Mouse (Mus musculus) E14TG2a.4 (cell line): ENCODE measurements around the gene Smim8.
"Not testable (repeated sequence)": the region's sequence is repeated elsewhere in the genome, so short reads cannot be mapped to it uniquely, and the experiment has no call there.

Source experiments
- H3K27me3 ChIP-seq: 2 replicates; pipeline ENCODE4 v1.6.1; 2014; ENCODE audit warnings: low read length, control low read depth; ENCODE audit not compliant: insufficient read depth
- H3K36me3 ChIP-seq: 2 replicates; pipeline ENCODE4 v1.6.1; 2014; ENCODE audit warnings: low read length, control low read depth; ENCODE audit not compliant: insufficient read depth
- H3K4me1 ChIP-seq: replicated peaks from 2 replicates; pipeline ENCODE4 v1.6.1; 2014; ENCODE audit warnings: low read depth, low read length, control low read depth
- H3K4me3 ChIP-seq: replicated peaks from 2 replicates; pipeline ENCODE4 v1.5.1; 2014; ENCODE audit warnings: mild to moderate bottlenecking, low read length
- H3K9me3 ChIP-seq: 2 replicates; pipeline ENCODE4 v1.6.1; 2014; ENCODE audit warnings: low read length, control low read depth
- CTCF ChIP-seq: conservative IDR thresholded peaks from 2 replicates; pipeline ENCODE4 v1.5.1; 2014; ENCODE audit warnings: low read length
- NANOG ChIP-seq: IDR thresholded peaks from 2 replicates; pipeline ENCODE4 v1.6.1; 2014; ENCODE audit warnings: borderline replicate concordance, low read length, mixed read lengths
- POU5F1 ChIP-seq: IDR thresholded peaks from 2 replicates; pipeline ENCODE4 v1.6.1; 2014; ENCODE audit warnings: low read length, borderline replicate concordance

Gene Smim8

DNA sequence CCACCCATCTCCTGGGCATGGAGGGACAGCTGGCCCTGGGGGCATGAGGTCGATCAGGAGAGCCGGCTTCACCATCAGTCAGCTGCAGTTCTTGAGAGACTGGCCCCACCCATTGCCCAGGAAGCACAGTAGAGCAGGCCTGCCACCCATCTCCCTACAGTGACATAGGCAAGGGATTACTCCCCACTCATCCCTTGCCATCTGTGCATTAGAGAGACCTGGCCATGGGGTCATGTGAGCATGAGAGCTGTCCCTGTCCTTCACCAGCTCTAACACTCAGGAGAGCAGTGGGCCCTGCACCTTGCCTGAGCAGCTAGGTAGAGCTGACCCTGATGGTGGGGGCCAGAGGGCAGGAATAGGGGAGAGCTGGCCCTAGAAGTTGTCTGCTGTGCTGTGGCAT lies 7.4 kb upstream of the Smim8 start:
- no peaks in the 10 kb centered on the region for H3K27me3 ChIP-seq
- 0 out of 2 replicates have a peak, but pooled peaks cover 2% of the 10 kb centered on the region for H3K9me3 ChIP-seq
- no peaks in the 10 kb centered on the region for H3K36me3 ChIP-seq
- no peak overlapping the region for H3K4me3 ChIP-seq
- H3K4me1 ChIP-seq: peaks cover 20% of the 10 kb centered on the region
- no peak for TF ChIP-seq CTCF
- no peak for TF ChIP-seq NANOG
- no peak for TF ChIP-seq POU5F1

GRCm38 (mm10) chr4:34784865-34785264 lies 6.6 kb upstream of the Smim8 start:
- Histone ChIP-seq H3K9me3 (0 out of 2 replicates have a peak, but pooled peaks cover 2% of the 10 kb centered on the region), H3K4me3 (no peak overlapping the region), H3K27me3 (no peaks in the 10 kb centered on the region), H3K4me1 (peaks cover 20% of the 10 kb centered on the region), H3K36me3 (no peaks in the 10 kb centered on the region)
- peak; percentile 86 for TF ChIP-seq CTCF
- TF ChIP-seq POU5F1: no peak

DNA sequence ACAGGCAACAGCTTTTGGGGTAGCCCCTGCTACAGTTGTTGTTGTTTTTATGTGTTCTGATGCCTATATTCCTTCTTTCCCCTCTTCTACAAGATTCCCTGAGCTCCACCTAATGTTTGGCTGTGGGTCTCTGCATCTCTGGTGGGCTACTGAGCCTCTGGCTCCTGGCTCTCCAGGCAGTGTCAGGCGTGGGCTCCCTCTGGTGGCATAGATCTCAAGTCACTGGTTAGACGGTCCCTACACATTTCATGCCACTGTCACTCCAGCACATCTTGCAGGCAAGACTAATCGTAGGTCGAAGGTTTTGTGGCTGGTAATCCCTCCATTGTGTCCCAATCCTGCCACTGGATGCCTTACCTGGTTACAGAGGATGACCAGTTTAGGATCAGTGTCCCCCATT lies 4.5 kb upstream of the Smim8 start:
- no peaks in the 10 kb centered on the region for H3K36me3 ChIP-seq
- peaks cover 20% of the 10 kb centered on the region for H3K4me1 ChIP-seq
- H3K27me3 ChIP-seq: no peaks in the 10 kb centered on the region
- H3K9me3 ChIP-seq: 0 out of 2 replicates have a peak, but pooled peaks cover 2% of the 10 kb centered on the region
- H3K4me3 ChIP-seq: no peak overlapping the region
- TF ChIP-seq POU5F1 (no peak), NANOG (no peak), CTCF (peak; percentile 32)

DNA sequence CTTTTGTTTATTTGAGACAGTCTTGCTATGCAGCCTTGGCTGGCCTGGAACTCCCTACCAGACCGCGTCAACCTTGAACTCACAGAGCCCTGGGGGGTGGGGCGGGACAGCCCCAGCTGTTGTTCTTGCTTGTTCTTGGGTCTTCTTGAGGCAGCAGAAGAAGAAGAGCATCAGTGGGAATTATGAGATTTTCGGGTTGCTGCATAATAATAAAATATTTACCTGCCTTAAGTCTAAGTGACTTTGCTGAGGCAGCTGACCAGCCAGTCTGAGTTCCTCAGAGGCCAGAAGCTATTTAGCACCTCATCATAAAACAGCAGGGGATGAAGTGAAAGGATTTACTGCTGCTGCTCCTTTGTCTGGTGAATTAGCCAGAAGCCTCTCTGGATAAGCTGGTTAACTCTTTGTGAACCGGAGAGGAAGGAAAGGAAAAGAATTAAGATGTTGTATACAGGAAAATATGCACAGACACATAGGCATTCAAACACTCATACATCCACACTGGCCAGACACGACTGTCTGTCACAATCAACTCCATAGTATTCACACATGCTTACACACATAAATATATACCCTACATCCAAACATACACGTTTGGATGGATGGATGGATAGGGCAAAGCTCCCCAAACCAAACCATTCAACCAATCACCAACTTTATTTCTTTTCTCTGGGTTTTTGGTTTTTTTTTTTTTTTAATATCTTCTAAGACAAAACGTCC lies 6.4 kb downstream of the Smim8 start:
- H3K9me3 ChIP-seq: no peaks in the 10 kb centered on the region
- peaks cover 45% of the 10 kb centered on the region for H3K4me1 ChIP-seq
- peak; percentile 98 for TF ChIP-seq NANOG
- no peak for TF ChIP-seq CTCF
- H3K4me3 ChIP-seq: 0 out of 2 replicates have a peak overlapping the region, but pooled peaks have one; percentile 7
- no peaks in the 10 kb centered on the region for H3K27me3 ChIP-seq
- peaks cover 19% of the 10 kb centered on the region; the same call in 1 of the 2 replicates for H3K36me3 ChIP-seq

- H3K36me3 ChIP-seq: no peaks in the 10 kb centered on the region
- no peaks in the 10 kb centered on the region for H3K9me3 ChIP-seq
- no peaks in the 10 kb centered on the region for H3K27me3 ChIP-seq
- no peak for TF ChIP-seq CTCF
- TF ChIP-seq POU5F1: no peak
- no peaks in the 10 kb centered on the region for H3K4me1 ChIP-seq
- H3K4me3 ChIP-seq: no peak within 1 kb of the TSS
Observed at GRCm38 (mm10) chr4:34756163-34756562, 22.1 kb downstream of the Smim8 start, which contains the start of gene Gm136. Gene Gm136 (minus strand): TSS chr4:34756263.

GRCm38 (mm10) chr4:34749236-34749635 lies 29.0 kb downstream of the Smim8 start:
- H3K9me3 ChIP-seq: no peaks in the 10 kb centered on the region

GRCm38 (mm10) chr4:34734461-34734860 lies 43.8 kb downstream of the Smim8 start:
- no peak overlapping the region for H3K4me3 ChIP-seq
- no peaks in the 10 kb centered on the region for H3K36me3 ChIP-seq
- peaks cover 5% of the 10 kb centered on the region for H3K27me3 ChIP-seq
- peaks cover 16% of the 10 kb centered on the region for H3K4me1 ChIP-seq
- TF ChIP-seq POU5F1 (no peak), NANOG (peak; percentile 53; the same call in 1 of the 2 replicates)
- peaks cover 10% of the 10 kb centered on the region for H3K9me3 ChIP-seq

More at GRCm38 (mm10) chr4:34749236-34749635, 29.0 kb downstream of the Smim8 start:
- H3K36me3 ChIP-seq: no peaks in the 10 kb centered on the region
- no peak overlapping the region for H3K4me3 ChIP-seq
- H3K27me3 ChIP-seq: peaks cover 9% of the 10 kb centered on the region; the same call in 1 of the 2 replicates
- no peaks in the 10 kb centered on the region for H3K4me1 ChIP-seq
- TF ChIP-seq CTCF (no peak), NANOG (no peak), POU5F1 (no peak)

- not testable (repeated sequence) for H3K9me3 ChIP-seq, H3K4me3 ChIP-seq, H3K27me3 ChIP-seq, H3K36me3 ChIP-seq
- 0 out of 2 replicates have a peak, but pooled peaks have one; percentile 10 for TF ChIP-seq CTCF
- peaks cover 16% of the 10 kb centered on the region for H3K4me1 ChIP-seq
Observed at GRCm38 (mm10) chr4:34733415-34733814, 44.8 kb downstream of the Smim8 start.

DNA sequence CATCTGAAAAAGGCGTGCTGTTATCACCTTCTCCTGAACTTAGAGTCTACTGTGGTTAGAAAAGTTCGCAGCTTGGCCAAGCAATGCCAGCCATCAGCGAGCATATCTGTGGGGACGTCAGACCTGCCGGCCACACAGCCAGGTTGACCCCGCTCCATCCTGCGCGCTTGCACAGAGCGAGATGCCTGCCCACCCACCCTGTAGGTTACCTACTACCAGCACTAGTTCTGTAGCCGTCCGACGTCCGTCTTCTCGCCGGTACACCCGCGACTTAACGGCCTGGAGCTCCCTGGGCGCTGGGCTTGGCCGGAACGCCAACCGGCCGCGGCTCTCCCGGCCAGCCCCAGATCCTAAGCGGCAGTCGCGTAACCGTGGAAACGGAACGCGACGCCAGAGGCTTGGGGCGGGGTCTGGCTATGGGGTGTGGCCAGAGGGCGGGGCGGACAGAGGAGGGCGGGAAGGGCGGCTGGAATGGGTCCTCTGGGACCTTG lies 48.3 kb downstream of the Smim8 start, which contains the start of gene Cfap206:
TSS of gene Cfap206 (minus strand) at position 356 of the 491 bp plus-strand sequence.
- H3K4me3 ChIP-seq: peak within 1 kb of the TSS; percentile 82
- peaks cover 5% of the 10 kb centered on the region for H3K27me3 ChIP-seq
- peaks cover 16% of the 10 kb centered on the region for H3K4me1 ChIP-seq
- H3K36me3 ChIP-seq: no peaks in the 10 kb centered on the region
- H3K9me3 ChIP-seq: no peaks in the 10 kb centered on the region
- TF ChIP-seq NANOG (no peak), CTCF (no peak), POU5F1 (no peak)

DNA sequence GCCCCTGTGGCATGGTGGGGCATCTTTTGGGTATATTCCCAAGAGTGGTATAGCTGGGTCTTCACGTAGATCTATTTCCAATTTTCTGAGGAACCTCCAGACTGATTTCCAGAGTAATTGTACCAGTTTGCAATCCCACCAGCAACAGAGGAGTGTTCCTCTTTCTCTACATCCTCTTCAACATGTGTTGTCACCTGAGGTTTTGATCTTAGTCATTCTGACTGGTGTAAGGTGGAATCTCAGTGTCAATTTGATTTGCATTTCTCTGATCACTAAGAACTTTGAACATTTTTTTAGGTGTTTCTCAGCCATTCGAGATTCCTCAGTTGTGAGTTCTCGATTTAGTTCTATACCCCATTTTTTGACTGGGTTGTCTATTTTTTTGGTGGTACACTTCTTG lies 52.5 kb downstream of the Smim8 start:
- peaks cover 13% of the 10 kb centered on the region for H3K4me1 ChIP-seq
- H3K36me3 ChIP-seq, H3K27me3 ChIP-seq, H3K4me3 ChIP-seq, H3K9me3 ChIP-seq: not testable (repeated sequence)
